Mouse (Mus musculus): Measurements from ENCODE around the gene Pagr1b. TPM values are rescaled to one million over a fixed set of nuclear protein-coding genes. Genes with fewer than 3 reads are reported as not detected.

The Pagr1b gene
- polyA plus RNA-seq, 1 experiment from 2014 or later: 0.36 TPM

- Histone ChIP-seq H3K9ac (ENCODE audit: low read length) (no peak overlapping the region), H3K4me3 (replicated peaks; ENCODE audit: low read length) (no peak overlapping the region), H3K4me2 (ENCODE audit: low read depth, low read length) (no peak overlapping the region), H3K27me3 (ENCODE audit: control insufficient read depth, insufficient read depth, low read length) (no peaks in the 10 kb centered on the region), H3K4me1 (ENCODE audit: control insufficient read depth, insufficient read depth, low read length) (no peaks in the 10 kb centered on the region), H3K27ac (ENCODE audit: low read length) (no peak overlapping the region), H3K36me3 (ENCODE audit: control insufficient read depth, insufficient read depth, low read length) (no peaks in the 10 kb centered on the region), H3K9me3 (replicated peaks; ENCODE audit: control insufficient read depth, low read length) (no peaks in the 10 kb centered on the region)
- ATAC-seq (ENCODE audit: insufficient read depth, low FRiP score): peak; percentile 74; the same call in 1 of the 2 replicates
- 35% methylated on average over 9 of the region's 9 CpGs for WGBS
Measured at GRCm38 (mm10) chr7:126986319-126986718, 30.0 kb downstream of the Pagr1b start.

- 41% methylated on average over 10 of the region's 10 CpGs for WGBS
- H3K27me3 ChIP-seq (ENCODE audit: control insufficient read depth, insufficient read depth, low read length): no peaks in the 10 kb centered on the region
- H3K4me2 ChIP-seq (ENCODE audit: low read depth, low read length): no peak overlapping the region
- no peaks in the 10 kb centered on the region for H3K9me3 ChIP-seq (replicated peaks; ENCODE audit: control insufficient read depth, low read length)
- H3K4me3 ChIP-seq (replicated peaks; ENCODE audit: low read length): no peak overlapping the region
- 0 out of 2 replicates have a peak, but pooled peaks cover 4% of the 10 kb centered on the region for H3K36me3 ChIP-seq (ENCODE audit: control insufficient read depth, insufficient read depth, low read length)
- H3K4me1 ChIP-seq (ENCODE audit: control insufficient read depth, insufficient read depth, low read length): no peaks in the 10 kb centered on the region
- H3K9ac ChIP-seq (ENCODE audit: low read length): no peak overlapping the region
- no peak for ATAC-seq (ENCODE audit: insufficient read depth, low FRiP score)
- no peak overlapping the region for H3K27ac ChIP-seq (ENCODE audit: low read length)
Measured at GRCm38 (mm10) chr7:126984667-126985444, 31.4 kb downstream of the Pagr1b start.

- no peak overlapping the region for H3K9ac ChIP-seq (ENCODE audit: low read length)
- H3K27me3 ChIP-seq (ENCODE audit: control insufficient read depth, insufficient read depth, low read length): no peaks in the 10 kb centered on the region
- 63% methylated on average over 7 of the region's 7 CpGs for WGBS
- no peak for ATAC-seq (ENCODE audit: insufficient read depth, low FRiP score)
- no peaks in the 10 kb centered on the region for H3K9me3 ChIP-seq (replicated peaks; ENCODE audit: control insufficient read depth, low read length)
- no peak overlapping the region for H3K27ac ChIP-seq (ENCODE audit: low read length)
- H3K36me3 ChIP-seq (ENCODE audit: control insufficient read depth, insufficient read depth, low read length): peaks cover 8% of the 10 kb centered on the region; the same call in 1 of the 2 replicates
- H3K4me3 ChIP-seq (replicated peaks; ENCODE audit: low read length): no peak overlapping the region
- no peak overlapping the region for H3K4me2 ChIP-seq (ENCODE audit: low read depth, low read length)
- H3K4me1 ChIP-seq (ENCODE audit: control insufficient read depth, insufficient read depth, low read length): no peaks in the 10 kb centered on the region
Measured at GRCm38 (mm10) chr7:126983113-126983512, 33.2 kb downstream of the Pagr1b start.

GRCm38 (mm10) chr7:126982054-126982453, 34.2 kb downstream of the Pagr1b start:
- no peak for ATAC-seq (ENCODE audit: insufficient read depth, low FRiP score)
- 72% methylated on average over 4 of the region's 4 CpGs for WGBS

GRCm38 (mm10) chr7:126981601-126982000, 34.7 kb downstream of the Pagr1b start:
- 90% methylated on average over 2 of the region's 2 CpGs for WGBS
- ATAC-seq (ENCODE audit: insufficient read depth, low FRiP score): no peak
- no peaks in the 10 kb centered on the region for H3K27me3 ChIP-seq (ENCODE audit: control insufficient read depth, insufficient read depth, low read length)
- no peak overlapping the region for H3K27ac ChIP-seq (ENCODE audit: low read length)
- no peaks in the 10 kb centered on the region for H3K4me1 ChIP-seq (ENCODE audit: control insufficient read depth, insufficient read depth, low read length)
- H3K9me3 ChIP-seq (replicated peaks; ENCODE audit: control insufficient read depth, low read length): no peaks in the 10 kb centered on the region
- no peak overlapping the region for H3K9ac ChIP-seq (ENCODE audit: low read length)
- no peak overlapping the region for H3K4me2 ChIP-seq (ENCODE audit: low read depth, low read length)
- peaks cover 8% of the 10 kb centered on the region; the same call in 1 of the 2 replicates for H3K36me3 ChIP-seq (ENCODE audit: control insufficient read depth, insufficient read depth, low read length)
- no peak overlapping the region for H3K4me3 ChIP-seq (replicated peaks; ENCODE audit: low read length)

More at GRCm38 (mm10) chr7:126982054-126982453, 34.2 kb downstream of the Pagr1b start:
- Histone ChIP-seq H3K4me3 (replicated peaks; ENCODE audit: low read length) (no peak overlapping the region), H3K9me3 (replicated peaks; ENCODE audit: control insufficient read depth, low read length) (no peaks in the 10 kb centered on the region), H3K9ac (ENCODE audit: low read length) (no peak overlapping the region), H3K36me3 (ENCODE audit: control insufficient read depth, insufficient read depth, low read length) (peaks cover 8% of the 10 kb centered on the region; the same call in 1 of the 2 replicates), H3K27ac (ENCODE audit: low read length) (no peak overlapping the region), H3K27me3 (ENCODE audit: control insufficient read depth, insufficient read depth, low read length) (no peaks in the 10 kb centered on the region), H3K4me1 (ENCODE audit: control insufficient read depth, insufficient read depth, low read length) (no peaks in the 10 kb centered on the region), H3K4me2 (ENCODE audit: low read depth, low read length) (no peak overlapping the region)

GRCm38 (mm10) chr7:126978841-126979240, 37.4 kb downstream of the Pagr1b start:
- Histone ChIP-seq H3K36me3 (ENCODE audit: control insufficient read depth, insufficient read depth, low read length) (peaks cover 8% of the 10 kb centered on the region; the same call in 1 of the 2 replicates), H3K27me3 (ENCODE audit: control insufficient read depth, insufficient read depth, low read length) (no peaks in the 10 kb centered on the region), H3K4me3 (replicated peaks; ENCODE audit: low read length) (no peak overlapping the region), H3K9me3 (replicated peaks; ENCODE audit: control insufficient read depth, low read length) (no peaks in the 10 kb centered on the region), H3K9ac (ENCODE audit: low read length) (no peak overlapping the region), H3K4me1 (ENCODE audit: control insufficient read depth, insufficient read depth, low read length) (no peaks in the 10 kb centered on the region), H3K27ac (ENCODE audit: low read length) (no peak overlapping the region), H3K4me2 (ENCODE audit: low read depth, low read length) (no peak overlapping the region)
- 88% methylated on average over 6 of the region's 6 CpGs for WGBS
- ATAC-seq (ENCODE audit: insufficient read depth, low FRiP score): no peak

GRCm38 (mm10) chr7:126976878-126977459, 39.3 kb downstream of the Pagr1b start:
- H3K27me3 ChIP-seq (ENCODE audit: control insufficient read depth, insufficient read depth, low read length): no peaks in the 10 kb centered on the region
- H3K9me3 ChIP-seq (replicated peaks; ENCODE audit: control insufficient read depth, low read length): no peaks in the 10 kb centered on the region
- H3K4me2 ChIP-seq (ENCODE audit: low read depth, low read length): peak overlapping the region; percentile 74
- H3K4me1 ChIP-seq (ENCODE audit: control insufficient read depth, insufficient read depth, low read length): no peaks in the 10 kb centered on the region
- peak overlapping the region; percentile 98 for H3K9ac ChIP-seq (ENCODE audit: low read length)
- peak overlapping the region; percentile 97 for H3K27ac ChIP-seq (ENCODE audit: low read length)
- peak overlapping the region; percentile 98 for H3K4me3 ChIP-seq (replicated peaks; ENCODE audit: low read length)
- WGBS: 20% methylated on average over 14 of the region's 14 CpGs
- peaks cover 8% of the 10 kb centered on the region; the same call in 1 of the 2 replicates for H3K36me3 ChIP-seq (ENCODE audit: control insufficient read depth, insufficient read depth, low read length)
- ATAC-seq (ENCODE audit: insufficient read depth, low FRiP score): no peak

- H3K27me3 ChIP-seq (ENCODE audit: control insufficient read depth, insufficient read depth, low read length): no peaks in the 10 kb centered on the region
- H3K4me1 ChIP-seq (ENCODE audit: control insufficient read depth, insufficient read depth, low read length): no peaks in the 10 kb centered on the region
- peak within 1 kb of the TSS; percentile 97 for H3K27ac ChIP-seq (ENCODE audit: low read length)
- peaks cover 8% of the 10 kb centered on the region; the same call in 1 of the 2 replicates for H3K36me3 ChIP-seq (ENCODE audit: control insufficient read depth, insufficient read depth, low read length)
- ATAC-seq (ENCODE audit: insufficient read depth, low FRiP score): peak; percentile 95
- H3K4me3 ChIP-seq (replicated peaks; ENCODE audit: low read length): peak within 1 kb of the TSS; percentile 98
- under 1% methylated on average over 55 of the region's 55 CpGs for WGBS
- no peaks in the 10 kb centered on the region for H3K9me3 ChIP-seq (replicated peaks; ENCODE audit: control insufficient read depth, low read length)
- H3K4me2 ChIP-seq (ENCODE audit: low read depth, low read length): peak within 1 kb of the TSS; percentile 74
- peak within 1 kb of the TSS; percentile 98 for H3K9ac ChIP-seq (ENCODE audit: low read length)
Measured at GRCm38 (mm10) chr7:126975950-126976866, 40.1 kb downstream of the Pagr1b start, which contains the start of gene Cdiptos. Gene Cdiptos (minus strand): TSS chr7:126976098.

- no peak for ATAC-seq (ENCODE audit: insufficient read depth, low FRiP score)
- Histone ChIP-seq H3K4me1 (ENCODE audit: control insufficient read depth, insufficient read depth, low read length) (no peaks in the 10 kb centered on the region), H3K4me2 (ENCODE audit: low read depth, low read length) (peak within 1 kb of the TSS; percentile 74), H3K36me3 (ENCODE audit: control insufficient read depth, insufficient read depth, low read length) (peaks cover 8% of the 10 kb centered on the region; the same call in 1 of the 2 replicates), H3K27me3 (ENCODE audit: control insufficient read depth, insufficient read depth, low read length) (no peaks in the 10 kb centered on the region), H3K4me3 (replicated peaks; ENCODE audit: low read length) (peak within 1 kb of the TSS; percentile 98), H3K9me3 (replicated peaks; ENCODE audit: control insufficient read depth, low read length) (no peaks in the 10 kb centered on the region), H3K9ac (ENCODE audit: low read length) (peak within 1 kb of the TSS; percentile 98), H3K27ac (ENCODE audit: low read length) (peak within 1 kb of the TSS; percentile 97)
- 17% methylated on average over 1 of the region's 1 CpGs for WGBS
Measured at GRCm38 (mm10) chr7:126975893-126975949, 40.6 kb downstream of the Pagr1b start, which contains the start of gene Cdipt. Gene Cdipt (plus strand): TSS chr7:126975914.

Measured in stomach, embryonic 16.5 days (tissue).